Mouse (Mus musculus): ENCODE measurements at regions not wholly inside any gene's neighbourhood (a gene's known extent, or its start where the extent isn't known, plus 50 kb on each side); places are given as distances from the start of the nearest gene placed in this dataset.
A peak's percentile ranks its signal among the peaks of the same experiment; 100 is the strongest.

- no peak overlapping the region for H3K4me3 ChIP-seq
- no peak overlapping the region for H3K27ac ChIP-seq
- no peaks in the 10 kb centered on the region for H3K4me1 ChIP-seq (replicated peaks)
- WGBS: 84% methylated on average over 4 of the region's 4 CpGs
- no peak for DNase-seq (ENCODE audit: low spot score)
- no peaks in the 10 kb centered on the region for H3K9me3 ChIP-seq
- H3K27me3 ChIP-seq (ENCODE audit: insufficient read depth, poor library complexity, severe bottlenecking): no peaks in the 10 kb centered on the region
- no peaks in the 10 kb centered on the region for H3K36me3 ChIP-seq
Measured at GRCm38 (mm10) chr9:30721861-30722260, 200.4 kb downstream of the Adamts15 start.

- no peaks in the 10 kb centered on the region for H3K36me3 ChIP-seq
- no peaks in the 10 kb centered on the region for H3K27me3 ChIP-seq (ENCODE audit: insufficient read depth, poor library complexity, severe bottlenecking)
- 86% methylated on average over 8 of the region's 8 CpGs for WGBS
- no peak overlapping the region for H3K27ac ChIP-seq
- H3K4me3 ChIP-seq: no peak overlapping the region
- DNase-seq (ENCODE audit: low spot score): no peak
- H3K9me3 ChIP-seq: no peaks in the 10 kb centered on the region
- no peaks in the 10 kb centered on the region for H3K4me1 ChIP-seq (replicated peaks)
Measured at GRCm38 (mm10) chr9:30716421-30717170, 205.7 kb downstream of the Adamts15 start.

GRCm38 (mm10) chr9:30710131-30710530, 212.1 kb downstream of the Adamts15 start:
- DNase-seq (ENCODE audit: low spot score): no peak
- Histone ChIP-seq H3K36me3 (no peaks in the 10 kb centered on the region), H3K4me3 (no peak overlapping the region), H3K27ac (no peak overlapping the region), H3K9me3 (no peaks in the 10 kb centered on the region), H3K27me3 (ENCODE audit: insufficient read depth, poor library complexity, severe bottlenecking) (no peaks in the 10 kb centered on the region), H3K4me1 (replicated peaks) (no peaks in the 10 kb centered on the region)
- 91% methylated on average over 5 of the region's 5 CpGs for WGBS

- no peaks in the 10 kb centered on the region for H3K9me3 ChIP-seq
- H3K27me3 ChIP-seq (ENCODE audit: insufficient read depth, poor library complexity, severe bottlenecking): no peaks in the 10 kb centered on the region
- peak overlapping the region; percentile 50; the same call in 1 of the 2 replicates for H3K27ac ChIP-seq
- DNase-seq (ENCODE audit: low spot score): peak; percentile 44
- peaks cover 13% of the 10 kb centered on the region for H3K4me1 ChIP-seq (replicated peaks)
- no peaks in the 10 kb centered on the region for H3K36me3 ChIP-seq
- 56% methylated on average over 5 of the region's 5 CpGs for WGBS
- no peak overlapping the region for H3K4me3 ChIP-seq
Measured at GRCm38 (mm10) chr9:30699848-30700247, 222.4 kb downstream of the Adamts15 start.

- H3K9me3 ChIP-seq: no peaks in the 10 kb centered on the region
- H3K4me3 ChIP-seq: no peak overlapping the region
- no peak for DNase-seq (ENCODE audit: low spot score)
- peaks cover 13% of the 10 kb centered on the region for H3K4me1 ChIP-seq (replicated peaks)
- H3K27ac ChIP-seq: no peak overlapping the region
- H3K36me3 ChIP-seq: no peaks in the 10 kb centered on the region
- H3K27me3 ChIP-seq (ENCODE audit: insufficient read depth, poor library complexity, severe bottlenecking): no peaks in the 10 kb centered on the region
- 100% methylated on average over 1 of the region's 1 CpGs for WGBS
Measured at GRCm38 (mm10) chr9:30697533-30697932, 224.7 kb downstream of the Adamts15 start.

- H3K9me3 ChIP-seq: peaks cover 15% of the 10 kb centered on the region
- H3K4me3 ChIP-seq: no peak overlapping the region
- DNase-seq (ENCODE audit: low spot score): no peak
- H3K4me1 ChIP-seq (replicated peaks): no peaks in the 10 kb centered on the region
- H3K27me3 ChIP-seq (ENCODE audit: insufficient read depth, poor library complexity, severe bottlenecking): no peaks in the 10 kb centered on the region
- no peaks in the 10 kb centered on the region for H3K36me3 ChIP-seq
- H3K27ac ChIP-seq: no peak overlapping the region
Measured at GRCm38 (mm10) chr9:30668095-30668494, 241.2 kb downstream of the Snx19 start.

- DNase-seq (ENCODE audit: low spot score): no peak
- peaks cover 15% of the 10 kb centered on the region for H3K9me3 ChIP-seq
- no peaks in the 10 kb centered on the region for H3K27me3 ChIP-seq (ENCODE audit: insufficient read depth, poor library complexity, severe bottlenecking)
- H3K4me1 ChIP-seq (replicated peaks): no peaks in the 10 kb centered on the region
- WGBS: 93% methylated on average over 6 of the region's 6 CpGs
- H3K27ac ChIP-seq: no peak overlapping the region
- H3K4me3 ChIP-seq: no peak overlapping the region
- no peaks in the 10 kb centered on the region for H3K36me3 ChIP-seq
Measured at GRCm38 (mm10) chr9:30662456-30662855, 235.5 kb downstream of the Snx19 start.

- WGBS: 92% methylated on average over 5 of the region's 5 CpGs
Measured at GRCm38 (mm10) chr9:30653961-30654360, 227.1 kb downstream of the Snx19 start.

GRCm38 (mm10) chr9:30653210-30653609, 226.3 kb downstream of the Snx19 start:
- H3K36me3 ChIP-seq: no peaks in the 10 kb centered on the region
- no peaks in the 10 kb centered on the region for H3K27me3 ChIP-seq (ENCODE audit: insufficient read depth, poor library complexity, severe bottlenecking)
- 0 out of 2 replicates have a peak, but pooled peaks cover 5% of the 10 kb centered on the region for H3K4me1 ChIP-seq (replicated peaks)
- no peak overlapping the region for H3K4me3 ChIP-seq
- H3K9me3 ChIP-seq: no peaks in the 10 kb centered on the region
- DNase-seq (ENCODE audit: low spot score): no peak
- no peak overlapping the region for H3K27ac ChIP-seq
- 89% methylated on average over 3 of the region's 3 CpGs for WGBS

More at GRCm38 (mm10) chr9:30653961-30654360, 227.1 kb downstream of the Snx19 start:
- no peak overlapping the region for H3K27ac ChIP-seq
- H3K4me1 ChIP-seq (replicated peaks): 0 out of 2 replicates have a peak, but pooled peaks cover 5% of the 10 kb centered on the region
- no peak overlapping the region for H3K4me3 ChIP-seq
- no peaks in the 10 kb centered on the region for H3K36me3 ChIP-seq
- no peaks in the 10 kb centered on the region for H3K27me3 ChIP-seq (ENCODE audit: insufficient read depth, poor library complexity, severe bottlenecking)
- no peak for DNase-seq (ENCODE audit: low spot score)
- H3K9me3 ChIP-seq: no peaks in the 10 kb centered on the region

- Histone ChIP-seq H3K4me3 (no peak overlapping the region), H3K4me1 (replicated peaks) (0 out of 2 replicates have a peak, but pooled peaks cover 5% of the 10 kb centered on the region), H3K27ac (no peak overlapping the region), H3K9me3 (no peaks in the 10 kb centered on the region), H3K36me3 (no peaks in the 10 kb centered on the region), H3K27me3 (ENCODE audit: insufficient read depth, poor library complexity, severe bottlenecking) (no peaks in the 10 kb centered on the region)
- DNase-seq (ENCODE audit: low spot score): no peak
- 80% methylated on average over 13 of the region's 13 CpGs for WGBS
Measured at GRCm38 (mm10) chr9:30649392-30650054, 222.6 kb downstream of the Snx19 start.

GRCm38 (mm10) chr9:30633741-30634470, 207.0 kb downstream of the Snx19 start:
- H3K4me3 ChIP-seq: no peak overlapping the region
- H3K9me3 ChIP-seq: no peaks in the 10 kb centered on the region
- WGBS: 58% methylated on average over 10 of the region's 10 CpGs
- no peaks in the 10 kb centered on the region for H3K36me3 ChIP-seq
- H3K27me3 ChIP-seq (ENCODE audit: insufficient read depth, poor library complexity, severe bottlenecking): no peaks in the 10 kb centered on the region
- DNase-seq (ENCODE audit: low spot score): no peak
- peaks cover 18% of the 10 kb centered on the region for H3K4me1 ChIP-seq (replicated peaks)
- H3K27ac ChIP-seq: no peak overlapping the region

- Histone ChIP-seq H3K9me3 (no peaks in the 10 kb centered on the region), H3K4me3 (no peak overlapping the region), H3K27ac (no peak overlapping the region), H3K4me1 (replicated peaks) (peaks cover 20% of the 10 kb centered on the region), H3K36me3 (no peaks in the 10 kb centered on the region), H3K27me3 (ENCODE audit: insufficient read depth, poor library complexity, severe bottlenecking) (no peaks in the 10 kb centered on the region)
- DNase-seq (ENCODE audit: low spot score): peak; percentile 27
- 52% methylated on average over 6 of the region's 6 CpGs for WGBS
Measured at GRCm38 (mm10) chr9:30632164-30633146, 205.5 kb downstream of the Snx19 start.
